Mouse (Mus musculus): ENCODE measurements around the gene 1600012H06Rik. TPM values are rescaled to one million over a fixed set of nuclear protein-coding genes. Genes with fewer than 3 reads are reported as not detected.
A peak's percentile ranks its signal among the peaks of the same experiment; 100 is the strongest.
"Not testable (repeated sequence)": the region's sequence is repeated elsewhere in the genome, so short reads cannot be mapped to it uniquely, and the experiment has no call there.

The 1600012H06Rik gene
- 10 to 100 TPM; 15.6 to 15.7 TPM for total RNA-seq (2021)

DNA sequence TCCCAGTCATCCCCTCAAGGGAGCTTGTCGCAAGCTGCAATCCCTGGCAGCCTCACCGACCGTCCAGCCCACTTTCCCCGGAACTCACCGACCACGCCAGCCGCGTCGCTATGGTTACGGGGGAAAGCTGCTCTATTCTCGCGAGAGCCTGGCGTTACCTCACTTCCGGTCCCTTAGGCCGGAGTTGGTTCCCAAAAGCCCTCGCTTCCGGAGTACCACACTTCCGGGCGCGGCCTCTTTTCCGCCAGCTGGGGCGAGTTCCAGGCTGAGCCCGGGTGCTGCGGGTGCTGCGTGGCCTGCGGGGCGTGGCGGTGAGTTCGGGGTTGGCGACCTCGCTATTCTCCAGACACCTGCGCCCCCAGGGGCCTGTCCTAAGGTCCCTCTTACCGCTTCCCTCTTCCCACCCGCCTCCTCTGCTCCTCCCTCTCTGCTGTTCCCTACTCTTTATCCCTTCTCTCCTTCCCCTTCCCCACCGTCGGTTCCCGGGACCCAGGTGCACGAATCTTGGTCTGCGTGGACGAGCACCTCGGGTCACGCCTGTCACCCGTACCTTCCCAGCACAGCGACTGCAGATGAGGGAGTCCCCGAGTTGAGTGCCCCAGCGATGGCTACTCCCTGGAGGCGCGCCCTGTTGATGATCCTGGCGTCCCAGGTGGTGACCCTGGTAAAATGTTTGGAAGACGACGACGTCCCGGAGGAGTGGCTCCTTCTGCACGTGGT, at the start of gene 1600012H06Rik, which contains the start of gene Wdr27:
Gene 1600012H06Rik, plus strand, starts transcription at position 176 of the 720 bp plus-strand sequence.
Gene Wdr27, minus strand, starts transcription at position 150 of the 720 bp plus-strand sequence.
- peak; percentile 99 for DNase-seq

DNA sequence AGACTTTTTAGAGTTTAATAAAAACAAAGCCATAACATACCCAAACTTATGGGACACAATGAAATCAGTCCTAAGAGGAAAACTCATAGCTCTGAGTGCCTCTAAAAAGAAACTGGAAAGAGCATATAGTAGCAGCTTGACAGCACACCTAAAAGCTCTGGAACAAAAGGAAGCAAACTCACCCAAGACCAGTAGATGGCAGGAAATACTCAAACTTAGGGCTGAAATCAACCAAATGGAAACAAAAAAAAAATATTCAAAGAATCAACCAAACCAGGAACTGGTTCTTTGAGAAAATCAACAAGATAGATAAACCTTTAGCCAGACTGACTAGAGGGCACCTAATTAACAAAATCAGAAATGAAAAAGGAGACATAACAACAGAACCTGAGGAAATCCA, 47.9 kb upstream of the 1600012H06Rik start:
- DNase-seq, result not testable (repeated sequence)

DNA sequence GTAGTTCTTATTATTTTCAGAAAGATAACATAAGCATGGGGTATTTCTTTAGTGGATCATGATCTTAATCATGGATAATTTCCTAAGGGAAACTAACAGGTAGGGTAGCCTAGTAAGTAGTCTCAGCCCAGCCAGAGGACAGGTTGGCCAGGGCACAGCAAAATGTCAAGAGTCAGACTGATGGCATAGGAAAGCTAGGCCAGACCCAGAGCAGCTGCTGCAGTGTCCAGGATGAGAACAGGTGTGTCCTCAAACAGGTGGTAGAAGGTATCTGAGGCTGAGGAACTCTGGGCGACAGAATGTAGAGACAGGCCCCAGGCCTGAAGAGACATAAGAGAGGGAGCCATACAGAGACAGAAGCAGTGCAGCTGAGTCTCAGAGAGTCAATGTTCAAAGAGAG, 44.0 kb upstream of the 1600012H06Rik start:
- no peak for DNase-seq

DNA sequence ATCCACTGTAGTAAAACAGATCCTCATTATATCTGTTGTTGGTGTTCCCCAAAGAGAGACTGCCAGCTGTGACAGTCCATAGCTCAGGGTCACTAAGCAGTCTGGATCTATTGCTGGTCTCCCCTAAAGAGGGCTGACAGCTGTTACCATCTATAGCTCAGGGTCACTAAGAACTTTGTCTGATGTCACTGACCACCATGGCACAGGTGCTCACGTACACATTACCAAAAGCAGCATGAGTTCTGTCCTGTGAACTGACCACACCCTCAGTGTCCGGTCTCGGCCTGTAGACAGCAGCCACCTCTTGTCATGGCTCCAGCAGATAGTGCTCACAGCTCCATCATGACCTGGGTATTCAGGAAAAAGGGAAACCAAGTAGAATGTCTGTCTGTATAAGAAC, 39.8 kb upstream of the 1600012H06Rik start:
- no peak for DNase-seq

DNA sequence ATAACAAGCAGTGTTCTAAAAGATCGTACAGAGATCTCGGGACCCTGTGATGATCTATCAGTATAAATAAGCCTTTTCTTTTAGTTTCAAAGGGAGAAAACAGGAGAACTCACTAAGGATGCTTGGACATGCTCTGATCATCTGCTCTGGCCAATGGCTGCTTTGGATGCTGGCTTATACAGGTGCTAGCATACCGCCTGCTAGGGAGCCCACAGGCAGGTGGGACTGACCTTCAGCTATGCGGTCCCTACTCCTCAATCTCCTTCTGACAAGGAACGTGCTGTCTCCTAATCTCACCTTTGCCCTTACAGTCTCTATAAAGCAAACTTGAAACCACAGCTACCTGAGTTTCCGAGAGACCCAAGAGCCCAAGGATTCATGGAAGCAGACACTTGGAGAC, 38.8 kb upstream of the 1600012H06Rik start:
- no peak for DNase-seq

DNA sequence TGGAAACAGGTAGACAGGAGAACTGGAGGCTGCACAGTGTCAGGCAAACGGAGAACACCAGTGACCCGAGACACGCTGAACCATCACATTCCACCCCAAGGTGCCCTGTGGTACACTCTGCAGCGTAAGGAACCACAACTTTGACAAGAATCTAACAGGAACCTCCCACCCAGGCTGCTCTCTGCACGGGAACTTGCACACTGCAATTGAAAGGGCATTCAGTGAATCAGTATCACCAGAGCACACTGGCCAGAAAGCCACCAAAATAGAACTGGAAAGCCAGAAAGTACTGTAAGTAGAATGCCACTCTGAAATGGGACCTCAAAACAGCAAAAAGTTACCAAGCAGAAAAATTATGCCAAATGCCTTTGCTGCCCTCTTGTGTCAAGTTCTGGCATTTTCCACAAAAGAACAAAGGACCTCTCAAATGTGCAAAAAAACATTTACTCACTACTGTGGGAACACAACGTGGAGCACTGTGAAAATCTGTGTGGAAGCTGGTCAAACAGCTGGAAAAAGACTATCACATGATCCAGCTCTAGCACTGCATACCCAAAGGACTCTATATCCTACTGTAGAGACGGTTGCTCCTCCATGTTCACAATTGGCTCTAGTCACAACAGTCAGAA, 38.2 kb upstream of the 1600012H06Rik start:
- DNase-seq, result peak; percentile 47 to 77

DNA sequence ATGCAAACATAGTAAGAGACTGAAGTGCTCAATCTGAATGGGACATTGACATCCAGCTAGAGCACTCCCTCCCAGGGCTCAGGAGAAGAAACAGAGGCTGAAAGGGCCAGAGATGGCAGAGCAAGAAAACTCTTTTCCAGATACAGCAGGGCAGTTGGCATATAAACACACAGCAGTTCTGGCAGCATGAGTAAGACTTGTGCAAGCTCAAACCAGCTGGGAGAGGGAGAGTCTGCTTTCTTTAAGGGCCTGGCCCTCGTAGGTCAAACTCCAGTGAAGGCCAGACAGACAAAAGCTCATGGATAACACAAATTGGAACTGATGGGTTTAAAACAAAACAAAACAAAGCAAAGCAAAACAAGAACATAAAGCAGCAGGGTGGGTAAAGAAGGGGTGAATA, 36.4 kb upstream of the 1600012H06Rik start:
- no peak for DNase-seq

DNA sequence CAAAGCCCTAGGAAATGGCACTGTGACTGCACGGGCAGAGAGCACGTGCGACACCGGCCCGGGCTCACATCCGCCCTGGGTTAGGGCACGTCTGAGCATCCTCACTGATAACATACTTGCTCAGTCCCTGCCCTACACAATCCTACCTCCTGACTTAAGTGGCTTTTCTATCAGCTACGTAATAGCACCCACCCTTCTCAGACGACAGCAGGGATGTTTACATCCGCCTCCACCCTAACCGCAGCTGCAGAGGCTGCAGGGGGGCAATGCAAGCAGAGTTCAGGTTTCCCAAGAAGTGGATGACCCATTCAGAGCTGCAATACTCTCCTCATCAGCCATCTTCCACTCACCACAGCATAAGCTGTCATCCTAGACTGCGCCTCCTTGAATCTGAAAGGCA, 35.8 kb upstream of the 1600012H06Rik start:
- no peak for DNase-seq

DNA sequence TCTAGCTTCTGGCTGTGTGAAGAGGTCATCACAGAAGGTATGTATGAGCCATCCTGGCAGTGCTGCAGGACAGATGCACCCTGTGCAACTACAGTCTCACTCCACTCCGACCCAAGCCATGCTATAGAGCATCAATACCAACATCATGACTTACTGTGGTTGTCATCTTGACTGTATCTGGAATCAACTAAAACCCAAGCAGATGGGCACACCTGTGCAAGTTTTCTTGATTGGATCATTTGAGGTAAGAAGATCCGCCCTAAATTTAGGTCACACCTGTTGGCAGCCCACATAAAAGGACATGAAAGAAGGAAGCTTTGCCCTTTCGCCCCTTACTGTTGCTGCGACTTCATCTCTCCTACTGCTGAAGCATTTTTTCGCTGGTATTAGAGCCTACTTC, 33.7 kb upstream of the 1600012H06Rik start:
- no peak for DNase-seq

DNA sequence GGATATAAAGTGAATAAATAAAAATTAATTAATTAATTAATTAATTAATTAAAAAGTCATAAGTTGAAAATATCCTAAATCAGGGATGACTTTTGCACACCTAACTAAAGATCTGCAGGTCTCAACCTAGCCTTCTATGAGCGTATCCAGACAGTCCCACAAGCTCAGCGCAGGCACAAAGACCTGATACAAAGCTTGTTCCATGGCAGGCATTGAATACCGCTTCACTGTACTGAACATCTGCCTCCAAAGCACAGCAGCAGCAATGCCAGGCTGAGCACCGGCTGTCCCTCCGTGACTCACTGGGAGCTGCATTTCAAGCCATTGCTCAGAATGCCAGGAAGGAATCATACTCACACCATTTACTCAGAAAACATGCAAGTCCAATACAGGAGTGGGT, 32.2 kb upstream of the 1600012H06Rik start:
- DNase-seq, result no peak

DNA sequence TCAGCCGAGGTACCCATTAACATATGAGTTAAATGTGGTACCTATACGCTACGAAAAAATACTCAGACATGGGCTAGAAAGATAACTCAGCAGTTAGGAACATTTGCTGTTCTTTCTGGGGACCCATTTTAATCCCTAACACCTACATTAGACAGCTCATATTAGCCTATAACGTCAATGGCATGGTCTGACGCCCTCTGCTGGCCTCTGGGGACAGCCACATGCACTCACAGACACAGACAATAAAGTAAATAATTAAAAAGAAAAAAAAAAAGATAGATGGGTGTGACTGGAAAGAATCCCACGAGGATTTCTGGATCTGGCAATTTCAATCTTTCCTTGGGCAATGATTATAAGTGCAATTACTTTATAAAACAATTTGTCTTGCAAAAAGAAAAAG, 30.6 kb upstream of the 1600012H06Rik start:
- no peak for DNase-seq

DNA sequence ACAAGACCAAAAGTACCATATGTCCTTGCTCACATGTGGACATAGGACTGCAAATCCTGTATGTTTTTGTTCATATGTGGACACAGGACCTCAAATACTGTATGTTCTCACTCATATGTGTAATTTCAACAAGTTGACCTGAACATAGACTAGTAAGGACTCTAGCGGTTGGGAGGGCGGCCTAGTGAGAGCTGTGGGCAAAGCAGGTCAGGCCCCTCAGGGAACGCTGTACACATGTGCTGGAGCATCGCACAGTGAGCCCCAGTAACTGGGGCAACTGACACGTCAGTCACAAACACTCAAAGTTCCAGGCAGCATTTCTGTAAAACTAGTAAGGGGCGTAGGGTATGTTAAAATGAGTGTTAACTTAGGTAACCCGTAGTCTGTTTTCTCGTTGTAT, 30.0 kb upstream of the 1600012H06Rik start:
- DNase-seq, result no peak

DNA sequence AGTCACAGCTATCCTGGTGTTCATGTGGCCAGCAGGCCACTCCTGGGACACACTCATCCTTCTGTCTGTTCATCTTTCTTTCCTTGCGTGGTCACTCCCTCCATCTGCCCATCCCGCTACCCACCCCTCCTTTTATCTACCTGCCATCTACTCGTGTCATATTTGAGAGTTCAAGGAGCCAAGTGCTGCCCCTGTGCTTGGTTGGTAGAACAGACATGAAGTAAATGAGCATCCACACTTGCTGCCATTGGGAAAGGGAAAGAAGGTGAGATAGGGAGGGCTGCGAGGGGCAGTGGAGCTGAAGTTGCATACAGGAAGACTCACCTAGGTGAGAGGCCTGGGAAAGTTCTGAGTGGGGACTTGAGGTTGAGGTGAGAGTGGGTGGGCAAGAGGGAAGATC, 28.6 kb upstream of the 1600012H06Rik start:
- DNase-seq, result no peak

DNA sequence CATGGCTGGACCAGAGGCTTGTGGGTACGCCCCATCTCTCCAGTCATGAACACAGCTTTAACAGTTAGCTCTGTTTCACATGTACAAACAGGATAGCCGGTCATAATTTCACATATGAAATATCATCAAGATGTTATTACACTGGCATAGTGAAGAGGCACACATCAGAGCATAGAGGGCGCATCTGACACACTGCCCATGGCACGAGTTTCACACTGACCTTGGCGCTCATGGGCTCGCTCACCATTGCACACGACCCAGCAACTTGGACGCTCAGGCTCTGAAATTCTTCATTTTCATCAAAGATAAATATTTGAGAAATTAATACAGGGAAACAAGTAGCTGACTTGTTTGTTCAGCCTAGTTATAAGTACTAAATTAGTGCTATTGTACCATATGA, 25.1 kb upstream of the 1600012H06Rik start:
- DNase-seq, result no peak

DNA sequence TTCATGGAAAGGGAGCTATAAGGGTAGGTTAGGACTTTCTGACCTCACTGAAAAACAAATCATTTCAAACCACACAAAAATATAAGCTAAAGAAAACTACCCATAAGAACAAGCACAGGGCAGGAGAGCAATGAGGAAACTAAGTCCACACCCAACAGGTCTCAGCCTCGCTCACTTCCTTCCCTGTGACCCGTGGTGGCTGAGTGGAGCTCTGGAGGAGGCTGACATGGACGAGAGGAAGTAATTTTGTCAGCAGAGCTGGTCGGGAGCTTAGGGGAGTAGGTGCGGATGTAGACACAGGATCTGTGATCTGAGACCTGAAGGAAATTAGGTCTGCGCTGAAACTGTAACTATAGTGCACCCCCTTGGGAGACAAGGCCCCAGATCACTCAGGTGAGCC, 21.4 kb upstream of the 1600012H06Rik start:
- no peak for DNase-seq

DNA sequence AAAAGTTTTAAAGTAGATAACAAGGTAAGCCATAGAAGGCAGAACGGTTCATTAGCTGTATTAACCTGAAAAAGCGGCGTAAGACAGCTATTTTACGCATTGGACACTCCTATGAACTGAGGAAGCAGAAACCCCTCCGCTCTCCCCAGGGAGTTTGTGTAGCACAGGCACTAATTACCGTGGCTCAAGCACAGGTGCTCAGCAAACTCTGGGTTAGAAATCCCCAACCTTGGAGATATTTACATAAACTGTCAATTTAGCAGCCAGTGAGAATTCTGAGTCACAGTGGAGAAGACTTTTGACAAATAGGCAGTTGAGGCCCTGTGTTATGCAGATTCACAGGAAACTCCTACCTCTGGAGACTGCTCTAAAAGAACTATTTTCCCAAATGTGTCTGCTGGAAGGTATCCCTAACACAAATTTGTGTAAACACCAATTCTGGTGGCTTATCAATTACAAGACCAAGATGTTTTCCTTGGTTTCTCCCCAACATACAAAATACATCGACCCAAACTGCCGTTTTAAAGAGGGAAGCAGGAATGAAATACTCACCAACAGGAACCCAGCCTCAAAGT, 15.3 kb upstream of the 1600012H06Rik start:
- DNase-seq, result no peak

DNA sequence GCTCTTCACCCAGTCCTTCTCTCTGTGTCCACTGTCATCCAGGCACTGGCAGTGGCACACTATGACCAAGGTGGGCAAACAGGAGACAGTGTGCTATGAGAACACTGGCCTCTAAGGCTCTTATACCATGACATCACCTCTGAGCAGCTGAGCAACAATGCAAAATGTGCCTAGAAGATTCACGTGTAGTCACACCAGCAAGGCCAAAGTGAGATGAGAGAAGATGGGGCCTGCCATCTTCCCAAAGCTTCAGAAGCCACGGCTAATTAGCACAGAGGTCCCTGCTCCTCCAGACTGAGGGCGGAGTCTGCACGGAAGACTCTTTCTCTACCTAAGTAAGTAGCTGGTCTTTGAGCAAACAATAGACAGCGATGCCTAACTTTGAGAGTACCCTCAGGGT, 14.4 kb upstream of the 1600012H06Rik start:
- no peak for DNase-seq

DNA sequence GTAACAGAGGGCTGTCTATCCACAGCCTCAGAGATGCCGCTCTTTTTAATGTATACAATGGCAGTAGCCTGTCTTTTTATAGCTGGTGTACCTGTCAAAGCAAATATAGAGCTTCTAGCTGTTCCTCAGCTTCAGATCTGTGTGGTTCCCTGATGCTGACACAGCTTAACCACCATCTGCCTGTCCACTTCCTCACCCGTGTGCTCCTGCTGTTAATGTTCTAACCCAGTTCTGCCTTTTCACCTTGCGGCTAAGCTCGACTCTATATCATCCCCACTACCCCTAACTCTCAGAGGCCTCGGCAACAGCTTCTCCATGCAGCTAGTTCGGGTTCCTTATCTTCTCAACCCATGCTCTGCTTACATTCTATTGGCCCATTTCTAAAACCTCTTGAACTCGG, 12.3 kb upstream of the 1600012H06Rik start:
- DNase-seq, result no peak

DNA sequence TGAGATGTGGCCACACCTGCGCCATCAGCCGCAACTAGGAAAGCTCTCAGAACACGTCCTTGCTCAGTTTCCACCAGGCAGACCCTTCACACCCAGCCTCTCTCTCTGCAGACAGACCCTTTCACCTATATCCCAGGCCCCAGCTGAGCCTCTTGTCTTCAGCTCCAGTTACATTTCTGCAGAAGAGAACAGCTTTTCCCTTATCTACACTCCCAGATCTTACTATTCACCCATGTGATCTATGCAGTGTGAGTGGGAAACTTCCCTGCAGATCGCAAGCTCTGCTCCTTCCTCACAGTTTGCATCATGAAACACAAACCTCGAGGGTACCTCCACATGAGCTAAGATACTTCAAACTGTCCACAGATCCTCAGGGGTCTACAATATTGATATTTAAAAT, 11.5 kb upstream of the 1600012H06Rik start:
- no peak for DNase-seq

DNA sequence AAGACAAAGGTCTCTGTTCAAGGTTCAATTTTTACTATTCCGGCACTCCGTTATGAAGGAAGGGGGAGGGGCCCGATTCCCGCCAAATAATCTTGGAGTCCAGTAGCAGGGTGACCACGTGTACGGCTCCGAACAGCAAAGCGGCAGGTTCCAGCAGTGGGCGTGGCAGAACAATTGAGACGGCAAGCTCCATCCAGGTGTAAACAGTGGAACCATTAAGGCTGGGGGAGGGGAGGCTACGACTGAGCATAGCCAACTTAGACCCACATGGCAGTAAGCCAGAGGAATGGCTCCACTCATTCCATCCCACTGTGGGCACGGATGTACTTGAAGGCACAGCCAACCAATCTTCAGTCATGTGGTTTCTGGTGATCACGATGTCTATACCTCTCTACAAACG, 7.7 kb upstream of the 1600012H06Rik start:
- DNase-seq, result not testable (repeated sequence)

DNA sequence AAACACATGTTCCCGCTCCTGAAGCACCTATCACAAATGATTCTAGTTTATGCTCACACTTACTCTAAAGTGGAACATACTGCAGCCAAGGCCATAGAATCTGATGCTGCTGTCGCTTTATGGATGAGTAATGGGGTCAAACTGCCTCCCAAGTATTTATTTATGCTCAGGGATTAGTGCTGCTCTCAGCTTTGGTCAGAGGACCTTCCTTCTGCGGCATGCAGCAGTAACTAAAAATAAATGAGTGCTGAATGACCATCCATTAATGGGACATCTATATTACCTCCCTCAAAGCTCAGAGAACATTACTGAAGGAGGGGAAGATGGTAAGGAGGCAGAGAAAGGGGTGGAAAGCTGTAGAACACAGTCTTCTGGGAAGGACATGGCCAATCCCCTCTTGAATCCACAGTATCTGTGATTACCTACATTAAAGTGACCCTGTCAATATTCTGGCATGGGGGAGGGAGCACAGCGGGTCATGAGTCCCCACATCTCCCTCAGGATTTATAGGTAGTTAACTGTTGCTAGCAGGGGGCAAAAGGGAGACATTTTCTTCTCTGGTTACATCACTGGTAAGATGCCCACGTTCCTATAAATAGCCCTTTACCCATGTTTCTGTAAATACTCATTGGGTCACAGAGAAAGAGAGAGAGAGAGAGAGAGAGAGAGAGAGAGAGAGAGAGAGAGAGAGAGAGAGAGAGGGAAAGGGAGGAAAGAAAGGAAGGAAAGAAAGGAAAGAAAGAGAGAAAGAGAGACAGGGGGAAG, 7.0 kb upstream of the 1600012H06Rik start:
- DNase-seq, result no peak

DNA sequence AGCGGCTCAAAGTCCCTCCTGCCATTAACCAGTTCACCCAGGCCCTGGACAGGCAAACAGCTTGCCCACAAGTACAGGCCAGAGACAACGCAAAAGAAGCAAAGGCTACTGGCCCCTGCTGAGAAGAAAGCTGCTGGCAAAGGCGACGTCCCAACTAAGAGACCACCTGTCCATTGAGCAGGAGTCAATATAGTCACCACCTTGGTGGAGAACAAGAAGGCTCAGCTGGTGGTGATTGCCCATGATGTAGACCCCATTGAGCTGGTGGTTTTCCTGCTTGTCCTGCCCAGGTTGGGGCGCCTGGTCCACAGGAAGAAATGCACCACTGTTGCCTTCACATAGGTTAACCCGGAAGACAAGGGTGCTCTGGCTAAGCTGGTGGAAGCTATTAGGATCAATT, 803 bp upstream of the 1600012H06Rik start:
- DNase-seq, result not testable (repeated sequence)

DNA sequence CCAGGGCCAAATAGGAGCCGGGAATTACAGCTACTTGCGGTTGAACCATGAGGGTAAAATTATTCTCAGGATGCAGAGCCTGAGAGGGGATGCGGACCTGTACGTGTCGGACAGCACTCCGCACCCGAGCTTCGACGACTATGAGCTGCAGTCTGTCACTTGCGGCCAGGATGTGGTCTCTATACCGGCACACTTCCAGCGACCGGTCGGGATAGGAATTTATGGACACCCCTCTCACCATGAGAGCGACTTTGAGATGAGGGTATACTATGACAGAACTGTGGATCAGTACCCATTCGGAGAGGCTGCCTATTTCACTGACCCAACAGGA, 710 bp downstream of the 1600012H06Rik start:
- DNase-seq, result no peak
